14 mouse cellular contexts compared by ENCODE assay signal in genomic region chr14:16735331-16736012, GRCm38 (mm10).
A peak's percentile ranks its signal among the peaks of the same experiment; 100 is the strongest.
DNase-seq lines count a peak whose midpoint lies in the region; ATAC-seq and TF ChIP-seq lines count a peak whose summit lies in the region.
"Had no signal": no experiment of that assay in that cellular context is flagged by ENCODE, and none has a peak within 500 bp of the region (broad histone marks: within the 10 kb centered on the region; RNA-seq: fewer than 3 reads in every experiment).

No protein-coding gene starts in this region.

- no peaks in the 10 kb centered on the region for H3K36me3 ChIP-seq in forebrain, postnatal 0 days (ENCODE audit: insufficient read depth)
- H3K36me3 ChIP-seq in forebrain, embryonic 13.5 days (ENCODE audit: poor library complexity, severe bottlenecking): no peaks in the 10 kb centered on the region
- no peaks in the 10 kb centered on the region for H3K36me3 ChIP-seq in lung, embryonic 16.5 days (ENCODE audit: control insufficient read depth, insufficient read depth, low read length)
- H3K36me3 ChIP-seq: embryonic facial prominence, embryonic 13.5 days; midbrain, embryonic 10.5 days had no signal

- no peak overlapping the region for H3K27ac ChIP-seq in forebrain, postnatal 0 days (ENCODE audit: low read depth, low read length)
- no peak overlapping the region for H3K27ac ChIP-seq in forebrain, embryonic 13.5 days
- H3K27ac ChIP-seq in lung, embryonic 16.5 days (ENCODE audit: low read length): peak overlapping the region; percentile 37; the same call in 1 of the 2 replicates
- H3K27ac ChIP-seq: embryonic facial prominence, embryonic 13.5 days; hindbrain, embryonic 14.5 days; liver, embryonic 14.5 days; midbrain, embryonic 10.5 days had no signal

- H3K9ac ChIP-seq in forebrain, postnatal 0 days: no peak overlapping the region
- H3K9ac ChIP-seq in forebrain, embryonic 13.5 days: no peak overlapping the region
- H3K9ac ChIP-seq in lung, embryonic 16.5 days (ENCODE audit: low read length): no peak overlapping the region
- H3K9ac ChIP-seq: embryonic facial prominence, embryonic 13.5 days; hindbrain, embryonic 14.5 days; liver, embryonic 14.5 days had no signal

- no peaks in the 10 kb centered on the region for H3K27me3 ChIP-seq in forebrain, postnatal 0 days (ENCODE audit: insufficient read depth, low read length)
- peaks cover 31% of the 10 kb centered on the region for H3K27me3 ChIP-seq in forebrain, embryonic 13.5 days
- H3K27me3 ChIP-seq in lung, embryonic 16.5 days (ENCODE audit: control insufficient read depth, insufficient read depth, low read depth, low read length): no peaks in the 10 kb centered on the region
- H3K27me3 ChIP-seq: embryonic facial prominence, embryonic 13.5 days had no signal

- no peak for DNase-seq in forebrain, postnatal 0 days
- DNase-seq in lung, adult 2 months: no peak
- DNase-seq in kidney, postnatal 4 days: peak; percentile 8 to 23
- peak; percentile 32 for DNase-seq in retina, postnatal 1 day
- DNase-seq in gastrocnemius, postnatal 14 days: no peak
- no peak for DNase-seq in thymus, postnatal 4 days
- DNase-seq: heart, postnatal 10 days had no signal

- H3K4me2 ChIP-seq in forebrain, postnatal 0 days (ENCODE audit: low read depth): no peak overlapping the region
- no peak overlapping the region for H3K4me2 ChIP-seq in forebrain, embryonic 13.5 days
- H3K4me2 ChIP-seq in lung, embryonic 16.5 days (ENCODE audit: low read depth, low read length): no peak overlapping the region
- H3K4me2 ChIP-seq: embryonic facial prominence, embryonic 13.5 days; hindbrain, embryonic 14.5 days had no signal

- intact Hi-C loops in gastrocnemius, postnatal 14 days (cut with DNase I; ENCODE audit: low total_unique reads): no loop called here

- TF ChIP-seq CTCF in forebrain, postnatal 0 days (IDR thresholded peaks at IDR 0.05; ENCODE audit: low read depth): no peak
- TF ChIP-seq CTCF in lung, adult 2 months (IDR thresholded peaks at IDR 0.05; ENCODE audit: insufficient read depth, low read length): no peak

- peak; percentile 57 for ATAC-seq in forebrain, postnatal 0 days
- ATAC-seq in forebrain, embryonic 13.5 days: no peak
- ATAC-seq in lung, embryonic 16.5 days (ENCODE audit: low read depth): peak; percentile 77
- ATAC-seq: activated CD4-positive, CD25-positive, alpha-beta regulatory T cell, adult 4 months had no signal

- no peak overlapping the region for H3K4me3 ChIP-seq in forebrain, postnatal 0 days (ENCODE audit: low read depth, low read length)
- no peak overlapping the region for H3K4me3 ChIP-seq in forebrain, embryonic 13.5 days
- no peak overlapping the region for H3K4me3 ChIP-seq in lung, embryonic 16.5 days (ENCODE audit: low read length)
- H3K4me3 ChIP-seq in lung, adult 2 months (replicated peaks; ENCODE audit: extremely low read depth, low read depth, low read length): no peak overlapping the region
- H3K4me3 ChIP-seq: embryonic facial prominence, embryonic 13.5 days; midbrain, embryonic 10.5 days had no signal

- H3K9me3 ChIP-seq in forebrain, postnatal 0 days (ENCODE audit: low read length): no peaks in the 10 kb centered on the region
- H3K9me3 ChIP-seq in forebrain, embryonic 13.5 days (replicated peaks): no peaks in the 10 kb centered on the region
- H3K9me3 ChIP-seq in lung, embryonic 16.5 days (ENCODE audit: control insufficient read depth, low read length): no peaks in the 10 kb centered on the region
- H3K9me3 ChIP-seq: embryonic facial prominence, embryonic 13.5 days; midbrain, embryonic 10.5 days had no signal

- WGBS in forebrain, postnatal 0 days: 24% methylated on average over 4 of the region's 4 CpGs
- 36% methylated on average over 4 of the region's 4 CpGs for WGBS in forebrain, embryonic 13.5 days
- 19% methylated on average over 4 of the region's 4 CpGs for WGBS in lung, embryonic 16.5 days
- 37% methylated on average over 4 of the region's 4 CpGs for WGBS in lung, adult 2 months

- peaks cover 4% of the 10 kb centered on the region; the same call in 1 of the 2 replicates for H3K4me1 ChIP-seq in forebrain, postnatal 0 days (ENCODE audit: insufficient read depth)
- peaks cover 23% of the 10 kb centered on the region for H3K4me1 ChIP-seq in forebrain, embryonic 13.5 days
- peaks cover 28% of the 10 kb centered on the region for H3K4me1 ChIP-seq in lung, embryonic 16.5 days (replicated peaks; ENCODE audit: control insufficient read depth, insufficient read depth, low read length)
- H3K4me1 ChIP-seq in lung, adult 2 months (ENCODE audit: control insufficient read depth, insufficient read depth, low read length): peaks cover 5% of the 10 kb centered on the region

- no peak for TF ChIP-seq POLR2A in lung, adult 2 months (IDR thresholded peaks at IDR 0.05; ENCODE audit: borderline replicate concordance, extremely low read depth, low read depth, low read length)

Comparison
In these comparisons a context has a peak if more than half of its experiments do, and no peak if none do; other contexts are left out.
1. DNase-seq: peak in kidney, postnatal 4 days (2 of 2) and retina, postnatal 1 day (single experiment); none in forebrain, postnatal 0 days (single experiment), lung, adult 2 months (single experiment), gastrocnemius, postnatal 14 days (single experiment) and thymus, postnatal 4 days (single experiment).